Mouse (Mus musculus) CH12.LX (cell line): ENCODE measurements around the gene Trim29. TPM values are rescaled to one million over a fixed set of nuclear protein-coding genes. Genes with fewer than 3 reads are reported as not detected.

ENCODE experiments used
- DNase-seq: peaks from one replicate; pipeline ENCODE4 v3.0.0-alpha.2; 2013; ENCODE audit errors: extremely low read depth
- H3K27ac ChIP-seq: 2 replicates; pipeline ENCODE4 v1.5.1; 2012; ENCODE audit warnings: low read depth, mild to moderate bottlenecking, control low read depth, moderate library complexity; ENCODE audit not compliant: insufficient read depth
- H3K27me3 ChIP-seq: replicated peaks from 2 replicates; pipeline ENCODE3; 2012; ENCODE audit warnings: inconsistent platforms
- H3K36me3 ChIP-seq, 2 experiments: replicated peaks in 1 of 2; 2 replicates each; pipeline versions ENCODE3 to v1.6.1; 2012; ENCODE audit warnings: inconsistent platforms in 1 of 2, low read length in 1 of 2, mild to moderate bottlenecking in 1 of 2, mixed read lengths in 1 of 2, moderate library complexity in 1 of 2; ENCODE audit not compliant: control insufficient read depth in 1 of 2, insufficient read depth in 1 of 2
- H3K4me1 ChIP-seq, 2 experiments: 2 replicates each; pipeline ENCODE4 v1.6.1; 2012; ENCODE audit warnings: inconsistent platforms in 1 of 2, moderate library complexity in 1 of 2; ENCODE audit not compliant: insufficient read depth in 2 of 2, control insufficient read depth in 1 of 2
- H3K4me2 ChIP-seq: 2 replicates; pipeline ENCODE4 v1.6.1; 2012; ENCODE audit warnings: low read depth, mild to moderate bottlenecking, control low read depth; ENCODE audit not compliant: poor library complexity, insufficient read depth, severe bottlenecking
- H3K4me3 ChIP-seq, 3 experiments: fragments of 150-350 bp in 1 of 3; sonication (generic) in 1 of 3; replicated peaks in 1 of 3; 2 replicates each; pipeline versions ENCODE3 to v1.5.1; 2011 to 2012; ENCODE audit warnings: low read depth in 2 of 3, low read length in 2 of 3, mild to moderate bottlenecking in 2 of 3, moderate library complexity in 2 of 3, control low read depth in 1 of 3, improper control_type of control experiment in 1 of 3, inconsistent platforms in 1 of 3, mixed read lengths in 1 of 3; ENCODE audit not compliant: poor library complexity in 1 of 3
- H3K79me2 ChIP-seq: replicated peaks from 2 replicates; pipeline ENCODE4 v1.6.1; 2012; ENCODE audit warnings: mild to moderate bottlenecking, moderate library complexity; ENCODE audit not compliant: control insufficient read depth, poor library complexity, insufficient read depth, severe bottlenecking; ENCODE audit errors: extremely low read depth
- H3K9ac ChIP-seq: 2 replicates; pipeline ENCODE4 v1.6.1; 2012; ENCODE audit warnings: low read depth, mild to moderate bottlenecking, control low read depth, moderate library complexity; ENCODE audit not compliant: insufficient read depth
- H3K9me3 ChIP-seq: replicated peaks from 2 replicates; pipeline ENCODE3; 2012; ENCODE audit warnings: low read length, inconsistent platforms, mixed read lengths
- CHD1 ChIP-seq: IDR thresholded peaks from 2 replicates; pipeline ENCODE4 v1.6.1; 2012; ENCODE audit warnings: low read depth, low read length, improper control_type of control experiment, inconsistent platforms
- CHD2 ChIP-seq: IDR thresholded peaks from 2 replicates; pipeline ENCODE4 v1.6.1; 2011; ENCODE audit warnings: low read length, improper control_type of control experiment
- CTCF ChIP-seq, 2 experiments: IDR thresholded peaks in 1 of 2; conservative IDR thresholded peaks in 1 of 2; 2 replicates each; pipeline ENCODE4 v1.5.1; 2011 to 2012; ENCODE audit warnings: low read depth in 2 of 2, low read length in 2 of 2, improper control_type of control experiment in 1 of 2, inconsistent platforms in 1 of 2, mild to moderate bottlenecking in 1 of 2, moderate library complexity in 1 of 2
- GABPA ChIP-seq: IDR thresholded peaks from 2 replicates; pipeline ENCODE4 v1.6.1; 2012; ENCODE audit warnings: low read depth, low read length, improper control_type of control experiment, inconsistent platforms; ENCODE audit not compliant: insufficient replicate concordance
- HCFC1 ChIP-seq: IDR thresholded peaks from 2 replicates; pipeline ENCODE4 v1.6.1; 2012; ENCODE audit warnings: low read depth, mild to moderate bottlenecking, inconsistent platforms, low read length, improper control_type of control experiment
- KAT2A ChIP-seq: IDR thresholded peaks from 2 replicates; pipeline ENCODE4 v1.6.1; 2012; ENCODE audit warnings: low read length, improper control_type of control experiment, inconsistent platforms; ENCODE audit not compliant: insufficient replicate concordance
- MAFK ChIP-seq: IDR thresholded peaks from 2 replicates; pipeline ENCODE4 v1.6.1; 2011; ENCODE audit warnings: low read length, improper control_type of control experiment; ENCODE audit not compliant: insufficient replicate concordance
- MXI1 ChIP-seq: IDR thresholded peaks from 2 replicates; pipeline ENCODE4 v1.6.1; 2011; ENCODE audit warnings: mild to moderate bottlenecking, low read depth, low read length, improper control_type of control experiment
- MYC ChIP-seq: IDR thresholded peaks from 2 replicates; pipeline ENCODE4 v1.6.1; 2011; ENCODE audit warnings: low read depth, mild to moderate bottlenecking, improper control_type of control experiment, low read length
- POLR2AphosphoS2 ChIP-seq: IDR thresholded peaks from 2 replicates; pipeline ENCODE4 v1.6.1; 2011; ENCODE audit warnings: low read depth, low read length, improper control_type of control experiment
- RAD21 ChIP-seq: IDR thresholded peaks from 2 replicates; pipeline ENCODE4 v1.6.1; 2011; ENCODE audit warnings: low read depth, mild to moderate bottlenecking, low read length, improper control_type of control experiment, moderate library complexity
- SMC3 ChIP-seq: IDR thresholded peaks from 2 replicates; pipeline ENCODE4 v1.6.1; 2011; ENCODE audit warnings: low read depth, low read length, improper control_type of control experiment
- TCF12 ChIP-seq: IDR thresholded peaks from 2 replicates; pipeline ENCODE4 v1.6.1; 2014; ENCODE audit warnings: low read depth, mild to moderate bottlenecking, inconsistent platforms, low read length, improper control_type of control experiment
- ZKSCAN1 ChIP-seq: IDR thresholded peaks from 2 replicates; pipeline ENCODE4 v1.6.1; 2012; ENCODE audit warnings: low read depth, inconsistent platforms, low read length, improper control_type of control experiment, borderline replicate concordance
- ZNF384 ChIP-seq: IDR thresholded peaks from 2 replicates; pipeline ENCODE4 v1.6.1; 2012; ENCODE audit warnings: low read depth, low read length, improper control_type of control experiment, inconsistent platforms
- dilution Hi-C: fragments of 300-500 bp; cut with MboI; formaldehyde crosslinking; loops from 2 replicates; pipeline ENCODE4 v1.14.3; 2020; ENCODE audit warnings: low sequenced_read_pairs; ENCODE audit not compliant: extremely low pct_unique_long_range_greater_than_20kb, extremely low pct_ligation_motif_present
- in situ Hi-C: fragments of 300-500 bp; cut with MboI; formaldehyde crosslinking; loops from 3 replicates; pipeline ENCODE4 v1.14.3; 2019; ENCODE audit warnings: low sequenced_read_pairs, low pct_ligation_motif_present, low pct_unique_long_range_greater_than_20kb, mixed read lengths
- polyA plus RNA-seq: library from polyadenylated mRNA; unstranded; fragments of >175 nt; gene quantifications from 2 replicates; pipeline ENCODE4 v1.2.1, GENCODE M21; 2012; ENCODE audit warnings: low read depth; ENCODE audit not compliant: insufficient read length
- total RNA-seq, 2 experiments: library from RNA; depleted of rRNA; stranded (reverse); fragments of 300-350 nt in 1 of 2; fragments of >200 nt in 1 of 2; gene quantifications; 2 replicates each; pipeline ENCODE4 v1.2.3; 2012 to 2014

Trim29 gene
- total and polyA plus RNA-seq, 3 experiments, result 0.13 to 0.21 (median 0.17) TPM

GRCm38 (mm10) chr9:43286870-43287269 lies 23.8 kb upstream of the Trim29 start:
- H3K4me3 ChIP-seq, result no peak overlapping the region

GRCm38 (mm10) chr9:43293058-43293457 lies 17.6 kb upstream of the Trim29 start:
- Histone ChIP-seq H3K9ac (no peak overlapping the region), H3K36me3 (no peaks in the 10 kb centered on the region), H3K27me3 (peaks cover 2% of the 10 kb centered on the region), H3K4me2 (no peak overlapping the region), H3K4me1 (peaks cover 0 to 3% of the 10 kb centered on the region in 2 experiments; a peak in 1 of 4 replicates), H3K79me2 (no peaks in the 10 kb centered on the region), H3K27ac (no peak overlapping the region), H3K9me3 (no peaks in the 10 kb centered on the region), H3K4me3 (no peak overlapping the region)
- TF ChIP-seq GABPA (no peak), ZKSCAN1 (no peak), RAD21 (no peak), HCFC1 (no peak), KAT2A (no peak), MYC (no peak), MAFK (no peak)
- DNase-seq, result no peak
- in situ Hi-C loops, result loop anchor here (5.0 kb wide), 1 partner anchor 34 kb away; no protein-coding TSS in a partner anchor
- dilution Hi-C loops, result no loop called here

More at GRCm38 (mm10) chr9:43286870-43287269, 23.8 kb upstream of the Trim29 start:
- H3K27ac ChIP-seq, result no peak overlapping the region
- no peaks in the 10 kb centered on the region for H3K9me3 ChIP-seq
- H3K4me2 ChIP-seq, result no peak overlapping the region
- dilution Hi-C loops (no loop called here), in situ Hi-C loops (loop anchor here (5.0 to 10.0 kb wide), 2 partner anchors 70 to 152 kb away; no protein-coding TSS in a partner anchor)
- no peaks in the 10 kb centered on the region for H3K79me2 ChIP-seq
- H3K9ac ChIP-seq, result no peak overlapping the region
- peak; percentile 39 for TF ChIP-seq RAD21
- no peak for TF ChIP-seq MXI1
- TF ChIP-seq SMC3, result peak; percentile 61
- peak; percentile 60 to 73 for TF ChIP-seq CTCF (conservative IDR thresholded peaks at IDR 0.05 in 1 of 2, IDR thresholded peaks at IDR 0.05 in 1 of 2; ENCODE audit: low read depth in 2 of 2, low read length in 2 of 2)
- no peak for TF ChIP-seq CHD2
- TF ChIP-seq ZNF384, result peak; percentile 16; the same call in 1 of the 2 replicates
- H3K27me3 ChIP-seq, result peaks cover 33% of the 10 kb centered on the region
- DNase-seq, result no peak
- no peaks in the 10 kb centered on the region for H3K36me3 ChIP-seq
- H3K4me1 ChIP-seq, result peaks cover 0 to 3% of the 10 kb centered on the region in 2 experiments; a peak in 1 of 4 replicates

- dilution Hi-C loops, result no loop called here
- no peak overlapping the region for H3K9ac ChIP-seq
- H3K79me2 ChIP-seq, result no peaks in the 10 kb centered on the region
- no peak overlapping the region for H3K4me3 ChIP-seq
- no peak for DNase-seq
- in situ Hi-C loops, result no loop called here
- no peak overlapping the region for H3K27ac ChIP-seq
- no peaks in the 10 kb centered on the region for H3K36me3 ChIP-seq
- H3K4me2 ChIP-seq, result no peak overlapping the region
- no peaks in the 10 kb centered on the region for H3K9me3 ChIP-seq
- peaks cover 2 to 14% of the 10 kb centered on the region in 2 experiments; a peak in 2 of 4 replicates for H3K4me1 ChIP-seq
- peaks cover 2% of the 10 kb centered on the region for H3K27me3 ChIP-seq
- TF ChIP-seq HCFC1 (no peak), TCF12 (no peak), CHD2 (no peak), POLR2AphosphoS2 (no peak), MYC (no peak), ZNF384 (no peak), CHD1 (no peak)
Observed at GRCm38 (mm10) chr9:43300394-43300793, 10.3 kb upstream of the Trim29 start.
